Mouse (Mus musculus) MEL (cell line): Measurements from ENCODE around the gene Ppcs.

ENCODE experiments used
- CHD1 ChIP-seq: IDR thresholded peaks from 2 replicates; pipeline ENCODE4 v1.6.1; 2012; ENCODE audit warnings: low read depth, mild to moderate bottlenecking, inconsistent platforms, low read length, improper control_type of control experiment
- CTCF ChIP-seq, 3 experiments: IDR thresholded peaks in 2 of 3; conservative IDR thresholded peaks in 1 of 3; 2 replicates each; pipeline ENCODE4 v1.5.1; 2011 to 2012; ENCODE audit warnings: low read length in 3 of 3, low read depth in 2 of 3, mild to moderate bottlenecking in 2 of 3, improper control_type of control experiment in 1 of 3, inconsistent platforms in 1 of 3, mixed read lengths in 1 of 3, moderate library complexity in 1 of 3; ENCODE audit not compliant: control insufficient read depth in 1 of 3, insufficient read depth in 1 of 3, poor library complexity in 1 of 3, severe bottlenecking in 1 of 3
- EP300 ChIP-seq, 2 experiments: IDR thresholded peaks; 2 replicates each; pipeline ENCODE4 v1.6.1; 2011; ENCODE audit warnings: improper control_type of control experiment in 2 of 2, low read length in 2 of 2, low read depth in 1 of 2, mild to moderate bottlenecking in 1 of 2
- HCFC1 ChIP-seq: IDR thresholded peaks from 2 replicates; pipeline ENCODE4 v1.6.1; 2012; ENCODE audit warnings: low read depth, mild to moderate bottlenecking, inconsistent platforms, low read length, improper control_type of control experiment, moderate library complexity
- KAT2A ChIP-seq: conservative IDR thresholded peaks from 2 replicates; pipeline ENCODE4 v1.6.1; 2012; ENCODE audit warnings: low read depth, low read length, improper control_type of control experiment, inconsistent platforms
- MEF2A ChIP-seq: IDR thresholded peaks from 2 replicates; pipeline ENCODE4 v1.6.1; 2014; ENCODE audit warnings: low read depth, mild to moderate bottlenecking, inconsistent platforms, low read length, improper control_type of control experiment; ENCODE audit not compliant: poor library complexity, insufficient replicate concordance, severe bottlenecking; ENCODE audit errors: extremely low read depth
- NELFE ChIP-seq: IDR thresholded peaks from 2 replicates; pipeline ENCODE4 v1.6.1; 2011; ENCODE audit warnings: low read depth, low read length, improper control_type of control experiment
- POLR2A ChIP-seq, 2 experiments: IDR thresholded peaks; 2 replicates each; pipeline ENCODE4 v1.6.1; 2011 to 2012; ENCODE audit warnings: low read length in 2 of 2, mild to moderate bottlenecking in 2 of 2, control low read depth in 1 of 2, improper control_type of control experiment in 1 of 2, low read depth in 1 of 2, moderate library complexity in 1 of 2; ENCODE audit not compliant: control insufficient read depth in 1 of 2, insufficient read depth in 1 of 2, poor library complexity in 1 of 2
- ZKSCAN1 ChIP-seq: IDR thresholded peaks from 2 replicates; pipeline ENCODE4 v1.6.1; 2012; ENCODE audit warnings: low read depth, mild to moderate bottlenecking, inconsistent platforms, low read length, improper control_type of control experiment, moderate library complexity

DNA sequence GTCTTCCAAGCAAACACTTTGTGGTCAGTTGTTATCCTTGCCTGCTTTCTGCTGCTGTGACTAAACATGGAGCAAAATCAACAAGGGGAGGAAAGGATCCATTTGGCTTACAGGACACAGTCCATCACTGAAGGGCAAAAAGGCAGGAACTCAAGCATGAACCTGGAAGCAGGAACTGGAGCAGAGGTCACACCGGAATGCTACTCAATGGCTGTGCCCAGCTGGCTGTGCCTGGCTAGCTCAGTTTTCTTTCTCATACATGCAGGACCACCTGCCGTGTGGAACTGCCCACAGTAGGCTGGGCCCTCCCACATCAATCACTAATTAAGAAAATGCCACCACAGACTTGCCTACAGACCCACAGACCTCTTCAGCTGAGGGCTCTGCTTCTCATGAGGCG, 33.0 kb downstream of the Ppcs start:
- TF ChIP-seq ZKSCAN1 = no peak
- TF ChIP-seq POLR2A (IDR thresholded peaks at IDR 0.05; ENCODE audit: control insufficient read depth in 1 of 2, insufficient read depth in 1 of 2, low read depth in 1 of 2, low read length in 2 of 2, poor library complexity in 1 of 2) = no peak
- no peak for TF ChIP-seq MEF2A
- no peak for TF ChIP-seq EP300 (IDR thresholded peaks at IDR 0.05; ENCODE audit: low read depth in 1 of 2, low read length in 2 of 2)
- TF ChIP-seq NELFE = no peak
- no peak for TF ChIP-seq CTCF (IDR thresholded peaks at IDR 0.05 in 2 of 3, conservative IDR thresholded peaks at IDR 0.05 in 1 of 3; ENCODE audit: control insufficient read depth in 1 of 3, insufficient read depth in 1 of 3, low read depth in 2 of 3, low read length in 3 of 3, poor library complexity in 1 of 3, severe bottlenecking in 1 of 3)
- TF ChIP-seq HCFC1 = no peak
- TF ChIP-seq CHD1 = no peak
- no peak for TF ChIP-seq KAT2A
